Mouse (Mus musculus) right cerebral cortex, postnatal 10 days (tissue): ENCODE measurements at regions not wholly inside any gene's neighbourhood (a gene's known extent, or its start where the extent isn't known, plus 50 kb on each side); places are given as distances from the start of the nearest gene placed in this dataset.

Experiments used
- DNase-seq, 2 experiments: peaks; one replicate each; pipeline ENCODE4 v3.0.0; 2021; ENCODE audit warnings: low spot score in 2 of 2

DNA sequence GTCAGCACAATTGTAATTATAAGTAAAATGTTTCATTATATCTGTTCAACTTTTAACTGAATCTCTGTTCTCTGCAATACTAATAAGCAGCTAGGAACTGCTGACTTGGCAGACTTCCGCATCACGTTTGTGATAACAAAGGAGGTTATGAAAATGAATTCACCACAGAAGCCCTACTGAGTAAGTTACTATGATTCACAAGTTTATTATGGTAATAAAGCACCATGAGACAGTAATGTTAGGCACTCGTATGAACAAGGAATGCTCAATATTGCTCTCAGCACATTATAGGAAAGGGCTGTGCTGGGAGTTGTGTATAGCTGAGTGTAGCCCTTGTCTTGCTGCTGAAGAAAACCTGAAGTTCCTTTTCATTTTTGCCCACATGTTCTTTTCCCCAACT is 238.9 kb upstream of the Pcdh9 start:
- no peak for DNase-seq

- DNase-seq: no peak
Observed at GRCm38 (mm10) chr14:94123575-94123974, 233.1 kb upstream of the Pcdh9 start.

- peak; percentile 26 to 39 for DNase-seq
Observed at GRCm38 (mm10) chr14:94098856-94099255, 208.4 kb upstream of the Pcdh9 start.

DNA sequence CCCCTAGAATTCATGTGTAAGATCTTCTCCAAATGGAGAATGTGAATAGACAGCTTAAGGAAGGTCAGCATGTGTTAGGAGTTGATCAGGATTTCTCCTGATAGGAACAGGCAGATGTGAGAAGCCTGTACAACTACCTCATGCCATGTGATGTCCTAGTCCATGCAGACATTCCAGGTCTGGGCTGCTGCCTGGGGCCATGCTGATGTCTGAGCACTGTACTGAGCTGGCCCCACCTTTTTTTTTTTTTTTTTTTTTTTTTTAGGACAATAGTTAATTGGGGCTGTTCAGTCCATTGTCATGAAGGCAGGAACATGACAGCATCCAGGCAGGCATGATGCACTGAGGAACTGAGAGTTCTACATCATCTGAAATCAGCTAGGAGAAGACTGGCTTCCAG is 203.5 kb upstream of the Pcdh9 start:
- no peak for DNase-seq
